Mouse (Mus musculus) megakaryocyte-erythroid progenitor cell, adult 5-6 weeks (primary cell): ENCODE measurements at regions not wholly inside any gene's neighbourhood (a gene's known extent, or its start where the extent isn't known, plus 50 kb on each side); places are given as distances from the start of the nearest gene placed in this dataset.

Source experiments
- ATAC-seq: replicated peaks from 2 replicates; pipeline ENCODE4 v1.8.0; 2016; ENCODE audit warnings: mild to moderate bottlenecking, inconsistent platforms; ENCODE audit not compliant: severe bottlenecking, poor library complexity, low FRiP score, low TSS enrichment

GRCm38 (mm10) chr7:72574316-72574715 is 267.9 kb upstream of the Mctp2 start:
- no peak for ATAC-seq

- no peak for ATAC-seq
These were observed 278.0 kb upstream of the Mctp2 start for GRCm38 (mm10) chr7:72584427-72584826.

GRCm38 (mm10) chr7:72589241-72589668 is 282.8 kb upstream of the Mctp2 start:
- ATAC-seq, result no peak

GRCm38 (mm10) chr7:72590351-72591115 is 284.1 kb upstream of the Mctp2 start:
- no peak for ATAC-seq

- no peak for ATAC-seq
These were observed 285.7 kb upstream of the Mctp2 start for GRCm38 (mm10) chr7:72592110-72592509.

GRCm38 (mm10) chr7:72592649-72593048 is 286.2 kb upstream of the Mctp2 start:
- no peak for ATAC-seq

- ATAC-seq, result no peak
These were observed 286.9 kb upstream of the Mctp2 start for GRCm38 (mm10) chr7:72593259-72593658.

- ATAC-seq, result no peak
These were observed 288.3 kb upstream of the Mctp2 start for GRCm38 (mm10) chr7:72594741-72595140.

GRCm38 (mm10) chr7:72596985-72597384 is 290.6 kb upstream of the Mctp2 start:
- no peak for ATAC-seq

GRCm38 (mm10) chr7:72601933-72602332 is 295.5 kb upstream of the Mctp2 start:
- no peak for ATAC-seq

GRCm38 (mm10) chr7:72609791-72610190 is 303.4 kb upstream of the Mctp2 start:
- ATAC-seq, result no peak

GRCm38 (mm10) chr7:72615232-72615631 is 308.8 kb upstream of the Mctp2 start:
- no peak for ATAC-seq

- ATAC-seq, result no peak
These were observed 321.0 kb upstream of the Mctp2 start for GRCm38 (mm10) chr7:72627369-72627768.

- no peak for ATAC-seq
These were observed 333.2 kb upstream of the Mctp2 start for GRCm38 (mm10) chr7:72639566-72639965.

- no peak for ATAC-seq
These were observed 368.6 kb upstream of the Mctp2 start for GRCm38 (mm10) chr7:72675018-72675417.

GRCm38 (mm10) chr7:72685803-72686202 is 379.4 kb upstream of the Mctp2 start:
- ATAC-seq, result no peak

- ATAC-seq, result no peak
These were observed 380.9 kb upstream of the Mctp2 start for GRCm38 (mm10) chr7:72687356-72687755.

GRCm38 (mm10) chr7:72691396-72691795 is 385.0 kb upstream of the Mctp2 start:
- no peak for ATAC-seq

GRCm38 (mm10) chr7:72691859-72692258 is 385.5 kb upstream of the Mctp2 start:
- no peak for ATAC-seq

GRCm38 (mm10) chr7:72696736-72697135 is 390.3 kb upstream of the Mctp2 start:
- ATAC-seq, result no peak

- no peak for ATAC-seq
These were observed 397.4 kb upstream of the Mctp2 start for GRCm38 (mm10) chr7:72703652-72704341.
